Mouse (Mus musculus) lung, postnatal 4 days (tissue): ENCODE results near the gene Samd1.
A peak's percentile ranks its signal among the peaks of the same experiment; 100 is the strongest.

Experiments
- DNase-seq, 2 experiments: peaks; one replicate each; pipeline ENCODE4 v3.0.0; 2021

The Samd1 gene

GRCm38 (mm10) chr8:84012499-84013165 lies 15.2 kb downstream of the Samd1 start:
- peak in 1 of 2 experiments; percentile 43 for DNase-seq

- DNase-seq = no peak
These were observed 18.4 kb downstream of the Samd1 start for GRCm38 (mm10) chr8:84015833-84016232.

DNA sequence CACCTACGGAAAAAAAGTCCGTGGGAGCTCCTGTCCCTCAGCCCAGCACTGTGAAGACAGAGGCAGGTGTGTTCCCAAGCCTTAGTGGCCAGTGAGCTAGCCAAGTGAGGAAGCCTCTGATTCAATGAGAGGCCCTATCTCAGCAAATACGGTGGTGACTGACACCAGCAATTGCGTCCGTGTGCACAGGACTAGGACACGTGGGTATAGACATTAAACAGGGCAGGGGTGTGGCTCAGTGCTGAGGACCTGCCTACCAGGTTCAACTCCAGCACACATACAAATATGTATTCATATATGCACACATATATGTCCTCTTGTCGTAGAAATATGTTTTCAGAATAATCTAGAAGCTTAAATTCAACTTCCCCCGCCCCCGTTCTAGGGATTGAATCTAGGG lies 22.3 kb downstream of the Samd1 start:
- DNase-seq = no peak

GRCm38 (mm10) chr8:84021096-84021495 lies 23.6 kb downstream of the Samd1 start, which contains the start of gene Palm3:
TSS of gene Palm3 (plus strand) at chr8:84021471.
- peak in 1 of 2 experiments; percentile 49 for DNase-seq

DNA sequence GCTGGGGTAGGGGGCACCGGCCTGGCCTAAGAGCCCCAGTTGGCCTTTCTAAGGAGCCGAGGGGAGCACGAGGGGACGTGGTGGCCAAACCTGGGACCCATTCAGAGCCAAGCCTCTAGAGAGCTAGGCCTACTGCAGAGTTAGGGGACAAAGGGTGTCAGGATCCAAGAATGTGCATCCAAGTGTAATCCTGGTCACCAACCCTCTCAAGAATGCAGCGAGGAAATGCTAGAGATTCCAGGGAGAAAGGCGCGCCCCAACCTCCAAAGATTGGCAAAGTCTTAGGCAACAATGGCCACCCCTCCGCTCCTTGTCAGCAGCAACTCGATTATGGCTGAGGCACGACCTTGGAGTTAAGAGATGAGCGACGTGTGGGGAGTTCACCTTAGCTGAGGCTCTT lies 24.1 kb downstream of the Samd1 start:
- no peak for DNase-seq

- peak; percentile 75 to 83 for DNase-seq
These were observed 25.6 kb downstream of the Samd1 start for GRCm38 (mm10) chr8:84023085-84023484.

DNA sequence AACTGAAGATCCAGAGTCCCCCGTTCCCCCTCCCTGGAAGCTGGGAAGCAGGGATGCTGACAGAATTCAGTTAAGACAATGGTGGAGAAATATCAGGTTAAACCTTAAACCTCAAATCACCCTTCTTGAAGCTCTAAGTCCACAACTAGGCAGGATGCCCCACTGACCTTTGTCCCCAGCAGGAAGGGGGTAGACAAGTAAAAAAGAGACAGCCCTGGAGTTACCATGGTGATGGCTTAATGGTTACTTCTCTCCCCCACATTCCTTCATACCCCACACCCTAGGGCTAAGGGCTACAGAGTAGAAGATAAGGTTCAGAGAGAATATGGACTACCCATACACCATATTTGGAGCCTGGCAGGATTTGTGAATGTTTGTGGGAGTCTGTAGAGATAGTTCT lies 26.2 kb downstream of the Samd1 start:
- no peak for DNase-seq

GRCm38 (mm10) chr8:84024171-84024570 lies 26.7 kb downstream of the Samd1 start:
- peak; percentile 58 to 69 for DNase-seq

DNA sequence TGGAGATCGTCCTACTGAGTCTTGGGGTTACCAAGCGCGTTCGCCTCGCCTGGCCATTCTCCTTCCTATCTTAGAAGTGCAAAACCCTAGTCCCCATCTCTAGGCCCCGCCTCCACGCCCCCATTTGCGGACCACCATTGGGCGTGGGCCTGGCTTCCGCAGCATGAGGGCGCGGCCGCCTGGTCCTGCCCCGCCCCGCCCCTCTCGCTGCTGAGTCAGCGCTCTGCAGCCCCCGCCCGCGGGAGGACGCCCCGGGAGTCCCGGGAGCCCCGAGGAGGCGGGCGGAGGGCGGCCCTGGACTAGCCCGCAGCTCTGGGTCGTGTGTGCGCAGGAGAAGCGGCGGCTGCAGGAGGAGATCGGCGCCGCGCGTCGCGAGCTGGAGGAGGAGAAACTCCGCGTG lies 28.4 kb downstream of the Samd1 start:
- DNase-seq = peak; percentile 54 to 79

- no peak for DNase-seq
These were observed 30.0 kb downstream of the Samd1 start for GRCm38 (mm10) chr8:84027449-84027848.

DNA sequence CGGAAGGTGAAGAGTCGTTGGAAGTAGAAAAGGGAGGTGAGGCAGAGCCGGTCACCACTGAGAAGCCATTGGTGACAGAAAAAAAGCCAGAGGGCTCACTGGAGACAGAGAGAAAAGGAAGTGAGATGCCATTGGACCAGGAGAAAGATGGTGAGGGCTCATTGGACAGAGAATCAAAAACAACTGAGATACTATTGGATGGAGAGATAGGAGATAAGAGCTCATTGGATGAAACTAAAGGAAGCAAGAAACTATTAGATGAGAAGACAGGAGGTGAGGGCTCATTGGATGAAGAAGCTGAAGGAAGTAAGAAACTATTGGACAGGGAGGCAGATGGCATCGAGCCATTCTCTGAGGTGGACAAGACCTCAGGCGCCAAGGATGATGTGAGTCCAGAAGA lies 31.8 kb downstream of the Samd1 start:
- no peak for DNase-seq

- DNase-seq = no peak
These were observed 35.3 kb downstream of the Samd1 start for GRCm38 (mm10) chr8:84032777-84033176.

GRCm38 (mm10) chr8:84038015-84038414 lies 40.5 kb downstream of the Samd1 start:
- no peak for DNase-seq

- peak; percentile 57 to 80 for DNase-seq
These were observed 41.6 kb downstream of the Samd1 start for GRCm38 (mm10) chr8:84039050-84039449.

DNA sequence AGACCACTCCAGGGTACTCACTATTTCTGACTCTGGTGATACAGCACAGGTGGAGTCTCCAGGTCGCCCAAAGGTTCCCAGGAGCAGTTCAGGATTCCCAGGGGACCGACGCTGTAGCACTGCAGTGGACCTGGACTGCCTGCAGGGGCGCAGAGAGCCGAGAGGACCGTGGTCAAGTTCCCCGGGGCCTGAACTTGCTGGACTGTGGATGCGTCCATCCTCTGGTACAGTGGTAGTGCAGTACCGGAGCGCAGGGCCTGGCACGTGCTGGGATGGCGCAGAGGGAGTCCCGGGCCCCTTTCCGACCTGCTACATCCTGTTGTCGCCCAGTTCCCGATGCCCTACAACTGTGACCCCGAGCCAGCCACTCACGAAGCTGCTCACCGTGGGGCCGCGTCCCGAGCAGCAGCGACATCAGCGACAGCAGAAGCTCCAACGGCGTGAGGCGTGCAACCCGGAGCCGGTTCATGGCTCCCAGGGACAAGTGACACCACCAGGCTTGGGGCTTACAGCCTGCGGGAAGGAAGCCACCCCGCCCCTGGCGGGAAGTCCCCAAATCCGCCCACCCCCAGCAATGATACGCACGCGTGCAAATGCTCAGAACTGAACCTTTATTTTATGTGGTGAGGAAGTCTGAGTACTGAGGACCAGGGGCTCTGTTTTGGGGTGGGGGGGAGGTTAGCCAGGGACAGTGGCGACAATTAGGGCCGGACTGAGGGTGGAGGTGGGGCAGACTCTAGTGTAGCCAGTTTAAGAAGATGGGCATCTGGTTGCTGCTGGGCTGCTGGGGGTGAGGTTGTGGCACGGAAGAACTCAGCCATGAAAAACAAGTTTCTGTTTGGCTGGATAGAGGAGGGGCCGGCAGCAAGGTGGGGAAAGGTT lies 44.8 kb downstream of the Samd1 start, which contains the start of gene Il27ra:
Il27ra (minus strand) TSS at position 524 of the 882 bp plus-strand sequence.
- peak; percentile 77 to 83 for DNase-seq

DNA sequence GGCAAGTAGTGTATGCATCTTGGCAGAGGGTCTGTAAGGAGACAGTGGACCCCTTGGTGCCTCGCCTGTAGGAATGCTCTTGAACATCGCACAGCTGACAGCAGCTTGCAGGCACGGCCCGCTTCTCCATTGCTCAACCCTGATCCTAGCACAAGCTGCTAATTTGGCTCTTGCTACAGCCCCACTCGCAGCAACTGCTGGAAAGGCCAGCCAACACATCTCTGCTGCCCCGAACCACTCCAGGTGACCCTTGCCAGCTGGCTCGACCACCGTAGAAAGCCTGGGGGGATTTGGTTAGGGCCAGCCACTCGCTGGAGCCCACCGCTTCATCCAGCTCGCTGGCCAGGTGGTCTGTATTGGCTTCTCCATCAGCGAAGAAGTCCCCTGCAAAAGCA lies 45.5 kb downstream of the Samd1 start:
- peak; percentile 37 to 74 for DNase-seq

DNA sequence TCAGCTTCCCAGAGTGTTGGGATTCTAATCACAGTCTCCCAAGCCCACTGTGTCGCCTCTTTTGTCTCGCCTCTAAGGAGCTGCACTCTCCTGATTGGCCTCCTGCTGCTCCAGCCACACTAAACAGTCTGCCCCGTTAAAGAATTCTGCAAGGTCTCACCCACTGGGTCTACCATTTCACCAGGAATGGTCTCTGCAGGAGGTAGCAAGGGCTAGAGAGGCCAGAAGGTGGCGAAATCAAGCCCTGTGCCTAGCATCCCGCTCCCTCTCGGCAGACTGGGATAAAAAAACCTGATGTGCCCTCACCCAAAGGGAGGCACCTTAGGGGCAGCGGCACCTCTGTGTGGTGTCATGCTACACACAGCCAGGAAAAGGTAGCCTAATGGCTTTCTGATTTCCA lies 46.6 kb downstream of the Samd1 start:
- DNase-seq = no peak

- DNase-seq = no peak
These were observed 47.4 kb downstream of the Samd1 start, which contains the start of gene Rln3 for GRCm38 (mm10) chr8:84044900-84045299. TSS of gene Rln3 (minus strand) at chr8:84045000.

DNA sequence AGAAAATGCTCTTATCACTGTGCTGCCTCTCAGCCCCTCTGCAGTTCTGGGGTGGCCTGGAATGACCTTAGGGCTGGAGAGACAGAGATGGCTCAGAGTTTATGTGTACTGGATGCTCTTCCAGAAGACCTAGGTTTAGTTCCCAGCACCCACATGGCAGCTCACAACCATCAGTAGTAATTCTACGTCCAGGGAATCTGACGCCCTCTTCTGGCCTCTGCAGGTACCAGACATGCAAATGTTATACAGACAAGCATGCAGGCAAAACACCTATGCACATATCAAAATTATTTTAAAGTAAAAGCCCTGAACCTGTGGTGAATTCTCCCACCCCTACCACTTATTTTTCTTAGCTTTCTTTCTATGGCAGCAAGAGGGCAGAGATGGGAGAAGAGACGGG lies 49.0 kb downstream of the Samd1 start:
- DNase-seq = no peak

- no peak for DNase-seq
These were observed 50.7 kb downstream of the Samd1 start for GRCm38 (mm10) chr8:84048171-84048570.
